Mouse (Mus musculus): ENCODE data around the gene Ncaph. TPM values are rescaled to one million over a fixed set of nuclear protein-coding genes. Genes with fewer than 3 reads are reported as not detected.

The Ncaph gene
- polyA plus RNA-seq, 1 experiment from 2014 or later = 23.4 TPM

GRCm38 (mm10) chr2:127143158-127144063, 9.7 kb upstream of the Ncaph start, which contains the start of gene Itpripl1:
Gene Itpripl1 (minus strand): TSS chr2:127143442.
- peak within 1 kb of the TSS; percentile 62 for H3K4me3 ChIP-seq (ENCODE audit: low read depth, low read length)
- H3K36me3 ChIP-seq (replicated peaks; ENCODE audit: insufficient read depth, low read length) = peaks cover 19% of the 10 kb centered on the region
- ATAC-seq (peak; percentile 98), DNase-seq (peak; percentile 92)
- H3K4me2 ChIP-seq (ENCODE audit: low read depth, low read length) = peak within 1 kb of the TSS; percentile 94
- H3K4me1 ChIP-seq (ENCODE audit: insufficient read depth) = peaks cover 34% of the 10 kb centered on the region
- peak within 1 kb of the TSS; percentile 34 for H3K27ac ChIP-seq (ENCODE audit: low read depth)
- H3K9me3 ChIP-seq (ENCODE audit: low read length) = no peaks in the 10 kb centered on the region
- peak within 1 kb of the TSS; percentile 63 for H3K9ac ChIP-seq (replicated peaks)
- H3K27me3 ChIP-seq (ENCODE audit: insufficient read depth, low read length) = no peaks in the 10 kb centered on the region
- TF ChIP-seq CTCF (IDR thresholded peaks at IDR 0.05; ENCODE audit: low read depth) (no peak), EP300 (IDR thresholded peaks at IDR 0.05; ENCODE audit: low read depth) (0 out of 2 replicates have a peak, but pooled peaks have one; percentile 13)
- 4% methylated on average over 31 of the region's 31 CpGs for WGBS (ENCODE audit: insufficient replicate concordance)

DNA sequence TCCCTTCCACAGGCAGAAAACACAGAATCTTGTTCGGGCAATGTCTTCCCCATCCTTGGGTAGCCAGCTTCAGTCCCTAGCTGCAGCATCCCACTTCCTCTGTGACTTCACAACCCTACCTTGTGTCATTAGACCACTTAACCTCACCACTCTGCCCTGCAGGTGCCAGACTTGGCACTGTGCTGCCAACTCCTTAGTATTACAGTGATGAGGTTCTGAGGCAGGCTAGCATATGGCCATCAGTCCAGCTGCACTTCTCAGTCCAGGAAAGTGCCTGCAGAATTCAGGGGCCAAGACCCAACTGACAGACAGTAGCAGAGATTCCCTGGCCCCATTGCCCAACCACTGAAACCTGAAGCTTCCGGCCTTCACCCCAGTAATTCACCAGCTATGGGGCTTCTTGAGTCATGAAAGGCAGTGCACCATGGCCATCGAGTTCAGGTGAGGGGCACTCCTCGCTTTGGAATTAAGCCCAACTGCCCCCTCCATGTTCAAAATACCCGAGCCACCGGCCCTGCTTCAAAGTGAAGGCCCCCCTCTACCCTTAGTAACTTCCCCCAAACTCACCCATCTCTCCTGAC, 8.9 kb upstream of the Ncaph start:
- peak; percentile 26 for ATAC-seq
- Histone ChIP-seq H3K27ac (ENCODE audit: low read depth) (peak overlapping the region; percentile 34), H3K36me3 (replicated peaks; ENCODE audit: insufficient read depth, low read length) (peaks cover 19% of the 10 kb centered on the region), H3K27me3 (ENCODE audit: insufficient read depth, low read length) (no peaks in the 10 kb centered on the region), H3K4me3 (ENCODE audit: low read depth, low read length) (peak overlapping the region; percentile 62), H3K4me2 (ENCODE audit: low read depth, low read length) (peak overlapping the region; percentile 94), H3K4me1 (ENCODE audit: insufficient read depth) (peaks cover 34% of the 10 kb centered on the region), H3K9ac (replicated peaks) (peak overlapping the region; percentile 63), H3K9me3 (ENCODE audit: low read length) (no peaks in the 10 kb centered on the region)
- TF ChIP-seq CTCF (IDR thresholded peaks at IDR 0.05; ENCODE audit: low read depth) (no peak), EP300 (IDR thresholded peaks at IDR 0.05; ENCODE audit: low read depth) (no peak)
- WGBS (ENCODE audit: insufficient replicate concordance) = 6% methylated on average over 6 of the region's 6 CpGs
- no peak for DNase-seq

DNA sequence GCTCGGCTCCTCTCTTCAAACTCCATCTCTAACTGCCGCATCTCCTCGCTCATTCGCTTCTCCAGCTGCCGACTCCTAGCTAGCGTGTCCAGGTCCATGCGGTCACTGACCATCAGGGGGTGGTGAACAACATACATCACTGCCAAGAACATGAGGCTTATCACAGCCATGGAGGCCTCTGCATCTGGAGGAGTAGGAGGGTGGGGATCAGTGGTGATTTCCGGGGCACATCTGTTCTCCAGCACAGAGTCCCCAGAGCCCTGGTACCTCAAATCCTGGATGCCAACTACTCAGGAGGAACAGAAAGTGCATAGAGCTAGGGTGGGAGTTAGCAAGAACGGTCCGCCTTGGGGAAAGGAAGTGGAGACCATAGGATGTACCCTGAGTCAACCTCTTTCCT, 8.3 kb upstream of the Ncaph start:
- peak overlapping the region; percentile 94 for H3K4me2 ChIP-seq (ENCODE audit: low read depth, low read length)

DNA sequence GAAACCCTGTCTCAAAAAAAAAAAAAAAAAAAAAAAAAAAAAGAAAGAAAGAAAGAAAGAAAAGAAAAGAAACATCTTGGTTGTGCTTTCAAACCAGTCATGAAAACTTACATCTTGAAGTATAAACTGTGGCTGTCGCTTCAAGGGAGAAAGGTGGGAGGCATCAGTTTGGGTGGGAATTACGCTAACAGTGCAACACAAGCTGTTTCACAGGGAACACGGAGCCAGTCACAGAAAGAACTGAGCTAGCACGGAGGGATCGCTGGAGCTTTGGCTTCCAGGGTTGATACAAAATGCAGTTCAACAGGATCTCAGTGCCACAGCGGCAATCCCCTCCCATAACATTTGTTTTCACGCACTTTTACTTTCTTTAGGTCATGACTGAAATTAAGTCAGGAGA, 6.3 kb upstream of the Ncaph start:
- TF ChIP-seq CTCF (IDR thresholded peaks at IDR 0.05; ENCODE audit: low read depth) (no peak), EP300 (IDR thresholded peaks at IDR 0.05; ENCODE audit: low read depth) (no peak)
- no peak overlapping the region for H3K9ac ChIP-seq (replicated peaks)
- H3K36me3 ChIP-seq (replicated peaks; ENCODE audit: insufficient read depth, low read length) = peaks cover 19% of the 10 kb centered on the region
- ATAC-seq (no peak), DNase-seq (no peak)
- H3K9me3 ChIP-seq (ENCODE audit: low read length) = no peaks in the 10 kb centered on the region
- no peak overlapping the region for H3K4me3 ChIP-seq (ENCODE audit: low read depth, low read length)
- H3K4me2 ChIP-seq (ENCODE audit: low read depth, low read length) = no peak overlapping the region
- H3K4me1 ChIP-seq (ENCODE audit: insufficient read depth) = peaks cover 37% of the 10 kb centered on the region
- H3K27ac ChIP-seq (ENCODE audit: low read depth) = no peak overlapping the region
- WGBS (ENCODE audit: insufficient replicate concordance) = 94% methylated on average over 7 of the region's 7 CpGs
- H3K27me3 ChIP-seq (ENCODE audit: insufficient read depth, low read length) = no peaks in the 10 kb centered on the region

More for the DNA sequence above, 8.3 kb upstream of the Ncaph start:
- peak overlapping the region; percentile 62 for H3K4me3 ChIP-seq (ENCODE audit: low read depth, low read length)
- no peak for TF ChIP-seq EP300 (IDR thresholded peaks at IDR 0.05; ENCODE audit: low read depth)
- peak; percentile 25; the same call in 1 of the 2 replicates for TF ChIP-seq CTCF (IDR thresholded peaks at IDR 0.05; ENCODE audit: low read depth)
- no peaks in the 10 kb centered on the region for H3K9me3 ChIP-seq (ENCODE audit: low read length)
- DNase-seq (no peak), ATAC-seq (0 out of 2 replicates have a peak, but pooled peaks have one; percentile 5)
- H3K36me3 ChIP-seq (replicated peaks; ENCODE audit: insufficient read depth, low read length) = peaks cover 19% of the 10 kb centered on the region
- H3K27ac ChIP-seq (ENCODE audit: low read depth) = peak overlapping the region; percentile 34; the same call in 1 of the 2 replicates
- peak overlapping the region; percentile 63 for H3K9ac ChIP-seq (replicated peaks)
- peaks cover 38% of the 10 kb centered on the region for H3K4me1 ChIP-seq (ENCODE audit: insufficient read depth)
- H3K27me3 ChIP-seq (ENCODE audit: insufficient read depth, low read length) = no peaks in the 10 kb centered on the region
- 68% methylated on average over 10 of the region's 10 CpGs for WGBS (ENCODE audit: insufficient replicate concordance)

GRCm38 (mm10) chr2:127139605-127140004, 5.9 kb upstream of the Ncaph start:
- 100% methylated on average over 1 of the region's 1 CpGs for WGBS (ENCODE audit: insufficient replicate concordance)

GRCm38 (mm10) chr2:127139094-127139493, 5.3 kb upstream of the Ncaph start:
- ATAC-seq (no peak), DNase-seq (no peak)
- Histone ChIP-seq H3K27me3 (ENCODE audit: insufficient read depth, low read length) (no peaks in the 10 kb centered on the region), H3K4me3 (ENCODE audit: low read depth, low read length) (no peak overlapping the region), H3K4me2 (ENCODE audit: low read depth, low read length) (no peak overlapping the region), H3K9ac (replicated peaks) (no peak overlapping the region), H3K4me1 (ENCODE audit: insufficient read depth) (peaks cover 32% of the 10 kb centered on the region), H3K9me3 (ENCODE audit: low read length) (no peaks in the 10 kb centered on the region), H3K27ac (ENCODE audit: low read depth) (no peak overlapping the region), H3K36me3 (replicated peaks; ENCODE audit: insufficient read depth, low read length) (peaks cover 19% of the 10 kb centered on the region)
- 75% methylated on average over 8 of the region's 8 CpGs for WGBS (ENCODE audit: insufficient replicate concordance)
- TF ChIP-seq EP300 (IDR thresholded peaks at IDR 0.05; ENCODE audit: low read depth) = no peak
- TF ChIP-seq CTCF (IDR thresholded peaks at IDR 0.05; ENCODE audit: low read depth) = no peak

More at GRCm38 (mm10) chr2:127139605-127140004, 5.9 kb upstream of the Ncaph start:
- Histone ChIP-seq H3K36me3 (replicated peaks; ENCODE audit: insufficient read depth, low read length) (peaks cover 19% of the 10 kb centered on the region), H3K4me2 (ENCODE audit: low read depth, low read length) (no peak overlapping the region), H3K27me3 (ENCODE audit: insufficient read depth, low read length) (no peaks in the 10 kb centered on the region), H3K27ac (ENCODE audit: low read depth) (no peak overlapping the region), H3K4me1 (ENCODE audit: insufficient read depth) (peaks cover 37% of the 10 kb centered on the region), H3K9me3 (ENCODE audit: low read length) (no peaks in the 10 kb centered on the region), H3K4me3 (ENCODE audit: low read depth, low read length) (no peak overlapping the region), H3K9ac (replicated peaks) (no peak overlapping the region)
- TF ChIP-seq CTCF (IDR thresholded peaks at IDR 0.05; ENCODE audit: low read depth) (peak; percentile 44; the same call in 1 of the 2 replicates), EP300 (IDR thresholded peaks at IDR 0.05; ENCODE audit: low read depth) (no peak)
- ATAC-seq (no peak), DNase-seq (no peak)

Data from liver, postnatal 0 days (tissue).